Mouse (Mus musculus) myocyte (in vitro differentiated cells): ENCODE measurements around the gene Ovol2.

Experiments
- CEBPB ChIP-seq: IDR thresholded peaks from 2 replicates; pipeline ENCODE4 v1.6.1; 2011; ENCODE audit warnings: mild to moderate bottlenecking, moderate library complexity; ENCODE audit not compliant: poor library complexity, insufficient read depth, severe bottlenecking
- E2F4 ChIP-seq: IDR thresholded peaks from one replicate; pipeline ENCODE4 v1.6.1; 2011; ENCODE audit warnings: mild to moderate bottlenecking, control low read depth, moderate library complexity; ENCODE audit not compliant: insufficient read depth
- MAX ChIP-seq: IDR thresholded peaks from one replicate; pipeline ENCODE4 v1.6.1; 2011; ENCODE audit warnings: low read depth, mild to moderate bottlenecking, control low read depth
- MYOD1 ChIP-seq, 3 experiments: IDR thresholded peaks; one replicate each; pipeline ENCODE4 v1.6.1; 2011; ENCODE audit warnings: control low read depth in 2 of 3, low read depth in 2 of 3, mild to moderate bottlenecking in 2 of 3, moderate library complexity in 1 of 3; ENCODE audit not compliant: insufficient read length in 2 of 3, control insufficient read depth in 1 of 3
- MYOG ChIP-seq, 3 experiments: IDR thresholded peaks; one replicate each; pipeline ENCODE4 v1.6.1; 2011; ENCODE audit warnings: control low read depth in 2 of 3, low read depth in 2 of 3, mild to moderate bottlenecking in 2 of 3; ENCODE audit not compliant: insufficient read length in 2 of 3, control insufficient read depth in 1 of 3, insufficient read depth in 1 of 3
- POLR2A ChIP-seq: IDR thresholded peaks from one replicate; pipeline ENCODE4 v1.6.1; 2011; ENCODE audit warnings: low read depth, mild to moderate bottlenecking, control low read depth, moderate library complexity; ENCODE audit not compliant: insufficient read length
- POLR2AphosphoS2 ChIP-seq: IDR thresholded peaks from one replicate; pipeline ENCODE4 v1.6.1; 2011; ENCODE audit warnings: low read depth, control low read depth; ENCODE audit not compliant: insufficient read length
- SRF ChIP-seq: IDR thresholded peaks from one replicate; pipeline ENCODE4 v1.6.1; 2011; ENCODE audit warnings: low read depth; ENCODE audit not compliant: control insufficient read depth, insufficient read length
- TCF12 ChIP-seq: IDR thresholded peaks from one replicate; pipeline ENCODE4 v1.6.1; 2011; ENCODE audit warnings: mild to moderate bottlenecking, control low read depth; ENCODE audit not compliant: poor library complexity, insufficient read depth, severe bottlenecking
- TCF3 ChIP-seq: IDR thresholded peaks from one replicate; pipeline ENCODE4 v1.6.1; 2011; ENCODE audit warnings: low read depth, control low read depth; ENCODE audit not compliant: insufficient read length
- USF1 ChIP-seq: IDR thresholded peaks from one replicate; pipeline ENCODE4 v1.6.1; 2011; ENCODE audit warnings: low read depth, mild to moderate bottlenecking, control low read depth, moderate library complexity

DNA sequence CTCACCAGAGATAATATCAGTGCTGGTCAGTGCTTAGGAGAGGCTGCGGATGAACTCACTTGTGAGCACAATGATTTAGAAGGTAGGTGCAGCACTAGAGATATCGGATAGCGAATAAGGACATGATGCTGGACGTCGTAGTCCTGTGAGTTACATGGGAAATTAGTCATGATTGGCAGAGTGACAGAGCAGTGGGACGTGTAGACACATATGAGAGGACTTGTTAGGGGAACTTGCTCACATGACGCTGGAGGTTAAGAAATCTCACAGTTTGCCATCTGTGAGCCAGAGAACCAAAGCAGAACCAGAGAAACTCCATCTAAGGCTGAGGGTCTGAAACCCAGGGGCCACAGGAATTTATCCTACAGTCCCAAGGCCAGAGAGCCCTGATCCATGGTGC lies 41.6 kb downstream of the Ovol2 start:
- TF ChIP-seq MAX (no peak), POLR2A (no peak), POLR2AphosphoS2 (no peak), CEBPB (no peak), USF1 (no peak), TCF12 (no peak), MYOD1 (IDR thresholded peaks at IDR 0.05; ENCODE audit: control insufficient read depth in 1 of 3, insufficient read length in 2 of 3, low read depth in 2 of 3) (no peak), E2F4 (no peak), SRF (no peak), TCF3 (no peak), MYOG (IDR thresholded peaks at IDR 0.05; ENCODE audit: control insufficient read depth in 1 of 3, insufficient read depth in 1 of 3, insufficient read length in 2 of 3, low read depth in 2 of 3) (no peak)
